In the genomic region with DNA sequence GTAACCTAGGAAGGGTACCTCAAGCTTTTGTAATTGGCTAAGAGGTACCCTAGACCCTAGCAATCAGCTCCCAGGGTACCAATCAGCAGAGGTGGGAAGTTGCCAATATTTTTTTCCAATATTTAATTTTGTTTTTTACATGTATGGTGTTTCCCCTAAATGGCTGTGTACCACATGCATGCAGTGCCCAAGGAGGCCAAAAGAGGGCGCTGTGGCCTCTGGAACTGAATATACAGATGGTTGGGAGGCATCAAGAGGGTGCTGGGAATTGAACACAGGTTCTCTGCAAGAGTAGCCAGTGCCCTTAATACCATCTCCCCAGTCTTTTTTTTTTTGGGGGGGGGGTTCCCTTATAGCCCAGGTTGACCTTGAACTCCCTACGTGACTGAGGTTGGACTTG, we compare ENCODE assay signal across 20 mouse cellular contexts. TPM values are rescaled to one million over a fixed set of nuclear protein-coding genes. Genes with fewer than 3 reads are reported as not detected.
DNase-seq lines count a peak whose midpoint lies in the region; ATAC-seq and TF ChIP-seq lines count a peak whose summit lies in the region.
"Had no signal": no experiment of that assay in that cellular context is flagged by ENCODE, and none has a peak within 500 bp of the region (broad histone marks: within the 10 kb centered on the region; RNA-seq: fewer than 3 reads in every experiment).

No protein-coding gene starts in this region.

- 54% methylated on average over 2 of the region's 2 CpGs for WGBS in intestine, postnatal 0 days
- WGBS in intestine, embryonic 16.5 days: 57% methylated on average over 2 of the region's 2 CpGs
- 60% methylated on average over 2 of the region's 2 CpGs for WGBS in lung, embryonic 14.5 days
- 62% methylated on average over 2 of the region's 2 CpGs for WGBS in hindbrain, embryonic 16.5 days

- in situ Hi-C loops in Patski (cut with MboI; ENCODE audit: low pct_unique_long_range_greater_than_20kb): no loop called here

- no peaks in the 10 kb centered on the region for H3K9me3 ChIP-seq in intestine, postnatal 0 days (ENCODE audit: control insufficient read depth)
- 0 out of 2 replicates have a peak, but pooled peaks cover 3% of the 10 kb centered on the region for H3K9me3 ChIP-seq in intestine, embryonic 16.5 days (ENCODE audit: control insufficient read depth, low read length)
- H3K9me3 ChIP-seq in lung, embryonic 14.5 days (ENCODE audit: low read depth, low read length): no peaks in the 10 kb centered on the region
- no peaks in the 10 kb centered on the region for H3K9me3 ChIP-seq in hindbrain, embryonic 16.5 days (ENCODE audit: control insufficient read depth, low read length)
- H3K9me3 ChIP-seq: embryonic facial prominence, embryonic 10.5 days; forebrain, embryonic 15.5 days; limb, embryonic 15.5 days; neural tube, embryonic 13.5 days had no signal

- no peaks in the 10 kb centered on the region for H3K27me3 ChIP-seq in intestine, postnatal 0 days (replicated peaks; ENCODE audit: control insufficient read depth, insufficient read depth, low read length)
- H3K27me3 ChIP-seq in intestine, embryonic 16.5 days (replicated peaks; ENCODE audit: control insufficient read depth, insufficient read depth, low read length): no peaks in the 10 kb centered on the region
- H3K27me3 ChIP-seq in lung, embryonic 14.5 days (ENCODE audit: insufficient read depth, low read length): no peaks in the 10 kb centered on the region
- peaks cover 9% of the 10 kb centered on the region for H3K27me3 ChIP-seq in Patski
- no peaks in the 10 kb centered on the region for H3K27me3 ChIP-seq in hindbrain, embryonic 16.5 days (replicated peaks; ENCODE audit: control insufficient read depth, insufficient read depth, low read length)
- H3K27me3 ChIP-seq: forebrain, embryonic 15.5 days; limb, embryonic 15.5 days; neural tube, embryonic 13.5 days had no signal

- ATAC-seq in intestine, postnatal 0 days: no peak
- ATAC-seq in intestine, embryonic 16.5 days: no peak
- ATAC-seq in lung, embryonic 14.5 days (ENCODE audit: insufficient read depth): no peak
- ATAC-seq in Patski: no peak
- no peak for ATAC-seq in hindbrain, embryonic 16.5 days
- ATAC-seq: forebrain, embryonic 15.5 days; inflammation-experienced regulatory T-cells, adult 6 months had no signal

- CTCF ChIA-PET in Patski (lab: Charles Lee): no interaction called here

- no peaks in the 10 kb centered on the region for H3K36me3 ChIP-seq in intestine, postnatal 0 days (ENCODE audit: control insufficient read depth, insufficient read depth)
- H3K36me3 ChIP-seq in intestine, embryonic 16.5 days (ENCODE audit: control insufficient read depth, insufficient read depth, low read length): no peaks in the 10 kb centered on the region
- no peaks in the 10 kb centered on the region for H3K36me3 ChIP-seq in lung, embryonic 14.5 days (ENCODE audit: insufficient read depth)
- H3K36me3 ChIP-seq in hindbrain, embryonic 16.5 days (ENCODE audit: control insufficient read depth, insufficient read depth, low read length): no peaks in the 10 kb centered on the region
- H3K36me3 ChIP-seq: embryonic facial prominence, embryonic 10.5 days; forebrain, embryonic 15.5 days; limb, embryonic 15.5 days; neural tube, embryonic 13.5 days had no signal

- TF ChIP-seq CTCF in intestine, postnatal 0 days (IDR thresholded peaks at IDR 0.05; ENCODE audit: low read depth): peak; percentile 33; the same call in 1 of the 2 replicates
- TF ChIP-seq CTCF in lung, embryonic 14.5 days (IDR thresholded peaks at IDR 0.05; ENCODE audit: low read depth): peak; percentile 18; the same call in 1 of the 2 replicates
- TF ChIP-seq CTCF in Patski (IDR thresholded peaks at IDR 0.05): peak; percentile 45

- no peak overlapping the region for H3K4me2 ChIP-seq in intestine, postnatal 0 days (replicated peaks; ENCODE audit: low read depth)
- no peak overlapping the region for H3K4me2 ChIP-seq in intestine, embryonic 16.5 days (ENCODE audit: low read depth, low read length)
- H3K4me2 ChIP-seq in lung, embryonic 14.5 days: no peak overlapping the region
- no peak overlapping the region for H3K4me2 ChIP-seq in hindbrain, embryonic 16.5 days (ENCODE audit: low read length)
- H3K4me2 ChIP-seq: forebrain, embryonic 15.5 days; limb, embryonic 15.5 days; neural tube, embryonic 13.5 days had no signal

- H3K4me1 ChIP-seq in intestine, postnatal 0 days (replicated peaks; ENCODE audit: control insufficient read depth, insufficient read depth, low read length): 0 out of 2 replicates have a peak, but pooled peaks cover 3% of the 10 kb centered on the region
- H3K4me1 ChIP-seq in intestine, embryonic 16.5 days (ENCODE audit: control insufficient read depth, insufficient read depth, low read length): peaks cover 5% of the 10 kb centered on the region; the same call in 1 of the 2 replicates
- H3K4me1 ChIP-seq in lung, embryonic 14.5 days (ENCODE audit: insufficient read depth): no peaks in the 10 kb centered on the region; the same call in 1 of the 2 replicates
- no peaks in the 10 kb centered on the region for H3K4me1 ChIP-seq in hindbrain, embryonic 16.5 days (ENCODE audit: control insufficient read depth, insufficient read depth, low read depth, low read length)
- H3K4me1 ChIP-seq: embryonic facial prominence, embryonic 10.5 days; forebrain, embryonic 15.5 days; neural tube, embryonic 13.5 days had no signal

- no peak overlapping the region for H3K9ac ChIP-seq in intestine, postnatal 0 days (ENCODE audit: low read depth, low read length)
- no peak overlapping the region for H3K9ac ChIP-seq in intestine, embryonic 16.5 days (ENCODE audit: low read depth, low read length)
- H3K9ac ChIP-seq in lung, embryonic 14.5 days: no peak overlapping the region
- H3K9ac ChIP-seq in hindbrain, embryonic 16.5 days (ENCODE audit: low read depth, low read length): no peak overlapping the region
- H3K9ac ChIP-seq: forebrain, embryonic 15.5 days; limb, embryonic 15.5 days; neural tube, embryonic 13.5 days had no signal

- POLR2A ChIA-PET in Patski (lab: Charles Lee): no interaction called here

- no peak overlapping the region for H3K27ac ChIP-seq in intestine, postnatal 0 days (ENCODE audit: low read depth, low read length)
- no peak overlapping the region for H3K27ac ChIP-seq in intestine, embryonic 16.5 days (ENCODE audit: low read length)
- H3K27ac ChIP-seq in lung, embryonic 14.5 days (ENCODE audit: low read depth): no peak overlapping the region
- no peak overlapping the region for H3K27ac ChIP-seq in hindbrain, embryonic 16.5 days (ENCODE audit: low read depth, low read length)
- H3K27ac ChIP-seq: embryonic facial prominence, embryonic 10.5 days; forebrain, embryonic 15.5 days; limb, embryonic 15.5 days; neural tube, embryonic 13.5 days had no signal

- no peak for DNase-seq in lung, embryonic 14.5 days
- no peak for DNase-seq in lung, postnatal 36 days
- no peak for DNase-seq in Patski (ENCODE audit: low read depth, low spot score)
- peak; percentile 47 for DNase-seq in testis, postnatal 14 days (ENCODE audit: low spot score)
- DNase-seq: adrenal gland, adult 8-10 months; cerebellum, adult 18-20 months; cerebellum, postnatal 36 days; layer of hippocampus, adult 9-11 months; lung, postnatal 14 days; right cerebral cortex, postnatal 25 days had no signal

- no peak overlapping the region for H3K4me3 ChIP-seq in intestine, postnatal 0 days (ENCODE audit: low read depth, low read length)
- no peak overlapping the region for H3K4me3 ChIP-seq in intestine, embryonic 16.5 days (ENCODE audit: low read length)
- H3K4me3 ChIP-seq in lung, embryonic 14.5 days (ENCODE audit: low read depth, low read length): no peak overlapping the region
- no peak overlapping the region for H3K4me3 ChIP-seq in hindbrain, embryonic 16.5 days (ENCODE audit: low read length)
- H3K4me3 ChIP-seq: embryonic facial prominence, embryonic 10.5 days; forebrain, embryonic 15.5 days; limb, embryonic 15.5 days; neural tube, embryonic 13.5 days had no signal

RNA-seq across cellular contexts. Expression of a gene that starts 11.7 kb away (rescaled TPM):
- polyA plus RNA-seq in intestine, postnatal 0 days (2015; fragmentation: Nextera tagmentation; extraction: Ambion mirVana): 0.31 and 0.42 TPM in 2 replicates
- 0.17 TPM in 1 of 2 replicates, not detected in the other for polyA plus RNA-seq in intestine, embryonic 16.5 days (2015; fragmentation: Nextera tagmentation; extraction: Ambion mirVana)
- 9.3 and 12.3 TPM in 2 replicates for polyA plus RNA-seq in lung, embryonic 14.5 days (2014; fragmentation: Nextera tagmentation; extraction: Ambion mirVana)
- not detected for polyA plus RNA-seq in Patski (2021)
- polyA plus RNA-seq in hindbrain, embryonic 16.5 days (2015; fragmentation: Nextera tagmentation; extraction: Ambion mirVana): 0.16 and 0.34 TPM in 2 replicates
- polyA plus RNA-seq: embryonic facial prominence, embryonic 10.5 days; forebrain, embryonic 15.5 days; inflammation-experienced regulatory T-cells, adult 6 months; neural tube, embryonic 13.5 days had no signal

RNA-seq across cellular contexts. Expression of a gene that starts 22.1 kb away (rescaled TPM):
- not detected in 2 replicates for polyA plus RNA-seq in intestine, postnatal 0 days (2015; fragmentation: Nextera tagmentation; extraction: Ambion mirVana)
- polyA plus RNA-seq in intestine, embryonic 16.5 days (2015; fragmentation: Nextera tagmentation; extraction: Ambion mirVana): 0.09 TPM in 1 of 2 replicates, not detected in the other
- polyA plus RNA-seq in lung, embryonic 14.5 days (2014; fragmentation: Nextera tagmentation; extraction: Ambion mirVana): 0.11 and 0.20 TPM in 2 replicates
- polyA plus RNA-seq in Patski (2021): 0.33 TPM
- polyA plus RNA-seq in hindbrain, embryonic 16.5 days (2015; fragmentation: Nextera tagmentation; extraction: Ambion mirVana): 0.13 and 0.30 TPM in 2 replicates

RNA-seq across cellular contexts. Expression of a gene that starts 35.2 kb away (rescaled TPM):
- 63.9 and 64.0 TPM in 2 replicates for polyA plus RNA-seq in intestine, postnatal 0 days (2015; fragmentation: Nextera tagmentation; extraction: Ambion mirVana)
- polyA plus RNA-seq in intestine, embryonic 16.5 days (2015; fragmentation: Nextera tagmentation; extraction: Ambion mirVana): 66.1 and 72.4 TPM in 2 replicates
- polyA plus RNA-seq in lung, embryonic 14.5 days (2014; fragmentation: Nextera tagmentation; extraction: Ambion mirVana): 48.4 and 50.0 TPM in 2 replicates
- polyA plus RNA-seq in Patski (2021): 51.6 TPM
- polyA plus RNA-seq in hindbrain, embryonic 16.5 days (2015; fragmentation: Nextera tagmentation; extraction: Ambion mirVana): 92.7 and 102 TPM in 2 replicates

RNA-seq across cellular contexts. Expression of a gene that starts 47.3 kb away (rescaled TPM):
- polyA plus RNA-seq in intestine, postnatal 0 days (2015; fragmentation: Nextera tagmentation; extraction: Ambion mirVana): 96.2 and 103 TPM in 2 replicates
- polyA plus RNA-seq in intestine, embryonic 16.5 days (2015; fragmentation: Nextera tagmentation; extraction: Ambion mirVana): 69.9 and 70.1 TPM in 2 replicates
- 59.4 and 62.1 TPM in 2 replicates for polyA plus RNA-seq in lung, embryonic 14.5 days (2014; fragmentation: Nextera tagmentation; extraction: Ambion mirVana)
- 56.9 TPM for polyA plus RNA-seq in Patski (2021)
- polyA plus RNA-seq in hindbrain, embryonic 16.5 days (2015; fragmentation: Nextera tagmentation; extraction: Ambion mirVana): 112 and 118 TPM in 2 replicates

RNA-seq across cellular contexts. Expression of a gene that starts 49.5 kb away (rescaled TPM):
- polyA plus RNA-seq in intestine, postnatal 0 days (2015; fragmentation: Nextera tagmentation; extraction: Ambion mirVana): 0.22 TPM in 1 of 2 replicates, not detected in the other
- polyA plus RNA-seq in intestine, embryonic 16.5 days (2015; fragmentation: Nextera tagmentation; extraction: Ambion mirVana): not detected in 2 replicates
- polyA plus RNA-seq in lung, embryonic 14.5 days (2014; fragmentation: Nextera tagmentation; extraction: Ambion mirVana): 0.55 and 1.5 TPM in 2 replicates
- polyA plus RNA-seq in Patski (2021): not detected
- polyA plus RNA-seq in hindbrain, embryonic 16.5 days (2015; fragmentation: Nextera tagmentation; extraction: Ambion mirVana): not detected in 2 replicates
- polyA plus RNA-seq: forebrain, embryonic 15.5 days; heart, embryonic 14.5 days; inflammation-experienced regulatory T-cells, adult 6 months; kidney, embryonic 16.5 days had no signal
